In genomic region chr2:130397186-130397985, GRCm38 (mm10) we compare ENCODE assay signal across 8 mouse cellular contexts. TPM values are rescaled to one million over a fixed set of nuclear protein-coding genes. Genes with fewer than 3 reads are reported as not detected.
A peak's percentile ranks its signal among the peaks of the same experiment; 100 is the strongest.
DNase-seq lines count a peak whose midpoint lies in the region; ATAC-seq lines count a peak whose summit lies in the region.

Gene Cpxm1, minus strand, starts transcription at chr2:130397574.

- WGBS in heart, embryonic 14.5 days: under 1% methylated on average over 43 of the region's 53 CpGs
- WGBS in limb, embryonic 12.5 days: under 1% methylated on average over 49 of the region's 53 CpGs
- under 1% methylated on average over 42 of the region's 53 CpGs for WGBS in neural tube, embryonic 13.5 days

- H3K4me1 ChIP-seq in heart, embryonic 14.5 days (ENCODE audit: control insufficient read depth in 2 of 2, insufficient read depth in 2 of 2, low read length in 2 of 2): peaks cover 6 to 7% of the 10 kb centered on the region in 2 experiments; a peak in 2 of 4 replicates
- H3K4me1 ChIP-seq in limb, embryonic 12.5 days (replicated peaks): peaks cover 27% of the 10 kb centered on the region
- peaks cover 19% of the 10 kb centered on the region for H3K4me1 ChIP-seq in neural tube, embryonic 13.5 days (replicated peaks)

- peak within 1 kb of the TSS; percentile 97 for H3K4me2 ChIP-seq in heart, embryonic 14.5 days (ENCODE audit: low read length)
- peak within 1 kb of the TSS; percentile 82 for H3K4me2 ChIP-seq in limb, embryonic 12.5 days
- peak within 1 kb of the TSS; percentile 74 for H3K4me2 ChIP-seq in neural tube, embryonic 13.5 days

- DNase-seq in adrenal gland, postnatal 14 days: peak; percentile 44
- DNase-seq in adrenal gland, adult 18-20 months (ENCODE audit: low spot score in 2 of 2): no peak
- peak; percentile 38 for DNase-seq in right cerebral cortex, postnatal 4 days
- DNase-seq in right cerebral cortex, postnatal 14 days: no peak
- no peak for DNase-seq in natural killer cell, adult 2 months (ENCODE audit: low spot score in 2 of 2)

- peak within 1 kb of the TSS in 1 of 2 experiments; percentile 33; a peak in 1 of 4 replicates for H3K27ac ChIP-seq in heart, embryonic 14.5 days (replicated peaks in 1 of 2; ENCODE audit: control insufficient read depth in 1 of 2, insufficient read depth in 1 of 2, low read depth in 2 of 2, low read length in 2 of 2)
- H3K27ac ChIP-seq in limb, embryonic 12.5 days: peak within 1 kb of the TSS; percentile 89
- peak within 1 kb of the TSS; percentile 38; the same call in 1 of the 2 replicates for H3K27ac ChIP-seq in neural tube, embryonic 13.5 days (replicated peaks)

- H3K27me3 ChIP-seq in heart, embryonic 14.5 days (ENCODE audit: control insufficient read depth, insufficient read depth, low read length): 0 out of 2 replicates have a peak, but pooled peaks cover 14% of the 10 kb centered on the region
- H3K27me3 ChIP-seq in limb, embryonic 12.5 days: no peaks in the 10 kb centered on the region
- peaks cover 22% of the 10 kb centered on the region for H3K27me3 ChIP-seq in neural tube, embryonic 13.5 days

- peak; percentile 65 for ATAC-seq in heart, embryonic 14.5 days (ENCODE audit: insufficient number of reproducible peaks, insufficient read depth, low FRiP score, low read depth)
- peak; percentile 91 for ATAC-seq in limb, embryonic 12.5 days (ENCODE audit: insufficient number of reproducible peaks, insufficient read depth, low FRiP score, low TSS enrichment, low read depth)
- peak; percentile 89 for ATAC-seq in neural tube, embryonic 13.5 days (ENCODE audit: low read depth)

- 0 out of 2 replicates have a peak, but pooled peaks cover 11% of the 10 kb centered on the region for H3K36me3 ChIP-seq in heart, embryonic 14.5 days (ENCODE audit: control insufficient read depth, insufficient read depth, low read length)
- peaks cover 38% of the 10 kb centered on the region for H3K36me3 ChIP-seq in limb, embryonic 12.5 days
- H3K36me3 ChIP-seq in neural tube, embryonic 13.5 days: peaks cover 12% of the 10 kb centered on the region; the same call in 1 of the 2 replicates

- peak within 1 kb of the TSS; percentile 78 for H3K9ac ChIP-seq in heart, embryonic 14.5 days (ENCODE audit: low read length)
- H3K9ac ChIP-seq in limb, embryonic 12.5 days (replicated peaks): peak within 1 kb of the TSS; percentile 91
- H3K9ac ChIP-seq in neural tube, embryonic 13.5 days: peak within 1 kb of the TSS; percentile 81

- peak within 1 kb of the TSS; percentile 65 to 69 for H3K4me3 ChIP-seq in heart, embryonic 14.5 days (ENCODE audit: control insufficient read depth in 1 of 2, insufficient read depth in 1 of 2, low read depth in 1 of 2, low read length in 2 of 2)
- peak within 1 kb of the TSS; percentile 72 for H3K4me3 ChIP-seq in limb, embryonic 12.5 days (replicated peaks)
- H3K4me3 ChIP-seq in neural tube, embryonic 13.5 days: peak within 1 kb of the TSS; percentile 58

- H3K9me3 ChIP-seq in heart, embryonic 14.5 days (ENCODE audit: control insufficient read depth, low read length): no peaks in the 10 kb centered on the region
- H3K9me3 ChIP-seq in limb, embryonic 12.5 days: no peaks in the 10 kb centered on the region
- no peaks in the 10 kb centered on the region for H3K9me3 ChIP-seq in neural tube, embryonic 13.5 days

RNA-seq across cellular contexts. Expression of gene Cpxm1, which starts in this region (rescaled TPM):
- 10.2 and 12.2 TPM in 2 replicates for total RNA-seq in adrenal gland, postnatal 14 days (2021)
- total RNA-seq in adrenal gland, adult 18-20 months (2021): 1 to 10 TPM; 6.3 to 6.4 TPM
- polyA plus RNA-seq in heart, embryonic 14.5 days (2014; fragmentation: Nextera tagmentation; extraction: Ambion mirVana): 22.0 and 26.2 TPM in 2 replicates
- polyA plus RNA-seq in limb, embryonic 12.5 days (2016; fragmentation: Nextera tagmentation; extraction: Ambion mirVana): 91.6 and 100 TPM in 2 replicates
- 26.8 and 32.9 TPM in 2 replicates for polyA plus RNA-seq in neural tube, embryonic 13.5 days (2015; fragmentation: Nextera tagmentation; extraction: Ambion mirVana)

Comparison
In these comparisons a context has a peak if more than half of its experiments do, and no peak if none do; other contexts are left out.
1. DNase-seq: peak in adrenal gland, postnatal 14 days (single experiment) and right cerebral cortex, postnatal 4 days (single experiment); none in adrenal gland, adult 18-20 months (0 of 2), right cerebral cortex, postnatal 14 days (single experiment) and natural killer cell, adult 2 months (0 of 2).
2. Peak in every context shown above with its lines, with median percentiles within 50 percentile points of each other: ATAC-seq, H3K4me2 ChIP-seq, H3K4me3 ChIP-seq and H3K9ac ChIP-seq.